Mouse (Mus musculus): ENCODE measurements around the gene Svs3a.
"Not testable (repeated sequence)": the region's sequence is repeated elsewhere in the genome, so short reads cannot be mapped to it uniquely, and the experiment has no call there.

Svs3a gene

GRCm38 (mm10) chr2:164288968-164289367 is at the start of gene Svs3a:
Gene Svs3a, plus strand, starts transcription at chr2:164289268.
- DNase-seq (ENCODE audit: low spot score): not testable (repeated sequence)

- not testable (repeated sequence) for DNase-seq (ENCODE audit: low spot score)
Observed at GRCm38 (mm10) chr2:164256540-164256939, 32.5 kb upstream of the Svs3a start, which contains the start of gene Svs3b. Gene Svs3b, minus strand, starts transcription at chr2:164256640.

GRCm38 (mm10) chr2:164278359-164278758 is 10.7 kb upstream of the Svs3a start, which contains the start of gene Svs4:
Gene Svs4, minus strand, starts transcription at chr2:164278459.
- no peak for DNase-seq (ENCODE audit: low spot score)

- DNase-seq (ENCODE audit: low spot score): no peak
Observed at GRCm38 (mm10) chr2:164312599-164312998, 23.5 kb downstream of the Svs3a start.

GRCm38 (mm10) chr2:164315460-164315859 is 26.4 kb downstream of the Svs3a start:
- not testable (repeated sequence) for DNase-seq (ENCODE audit: low spot score)

GRCm38 (mm10) chr2:164316451-164316850 is 27.4 kb downstream of the Svs3a start, which contains the start of gene Svs6:
Gene Svs6, plus strand, starts transcription at chr2:164316751.
- not testable (repeated sequence) for DNase-seq (ENCODE audit: low spot score)

- no peak for DNase-seq (ENCODE audit: low spot score)
Observed at GRCm38 (mm10) chr2:164320983-164321382, 31.9 kb downstream of the Svs3a start.

GRCm38 (mm10) chr2:164332440-164332839 is 43.4 kb downstream of the Svs3a start, which contains the start of gene Svs5:
Gene Svs5, plus strand, starts transcription at chr2:164332740.
- not testable (repeated sequence) for DNase-seq (ENCODE audit: low spot score)

Measured in ovary, postnatal 10 days (tissue).